Mouse (Mus musculus) neural tube, embryonic 12.5 days (tissue): Measurements from ENCODE around the gene Prkag1. TPM values are rescaled to one million over a fixed set of nuclear protein-coding genes. Genes with fewer than 3 reads are reported as not detected.

Experiments used
- ATAC-seq: fragments of 200-750 bp; cut with Nextera tagmentation; 2 replicates; pipeline ENCODE4 v1.8.0; 2017; ENCODE audit warnings: low read depth, mild to moderate bottlenecking, moderate TSS enrichment, moderate library complexity; ENCODE audit not compliant: low FRiP score
- H3K27ac ChIP-seq: fragments of 300-500 bp; sonication (generic); 2 replicates; pipeline ENCODE4 v1.5.1; 2016
- H3K27me3 ChIP-seq: fragments of 300-500 bp; sonication (generic); replicated peaks from 2 replicates; pipeline ENCODE4 v1.6.1; 2016; ENCODE audit warnings: mild to moderate bottlenecking
- H3K36me3 ChIP-seq: fragments of 300-500 bp; sonication (generic); 2 replicates; pipeline ENCODE4 v1.6.1; 2016; ENCODE audit warnings: mild to moderate bottlenecking
- H3K4me1 ChIP-seq: fragments of 300-500 bp; sonication (generic); 2 replicates; pipeline ENCODE4 v1.6.1; 2016
- H3K4me2 ChIP-seq: fragments of 300-500 bp; sonication (generic); replicated peaks from 2 replicates; pipeline ENCODE4 v1.6.1; 2016; ENCODE audit warnings: mild to moderate bottlenecking
- H3K4me3 ChIP-seq: fragments of 300-500 bp; sonication (generic); 2 replicates; pipeline ENCODE4 v1.5.1; 2016
- H3K9ac ChIP-seq: fragments of 300-500 bp; sonication (generic); 2 replicates; pipeline ENCODE4 v1.6.1; 2016; ENCODE audit warnings: mild to moderate bottlenecking
- H3K9me3 ChIP-seq: fragments of 300-500 bp; sonication (generic); 2 replicates; pipeline ENCODE4 v1.6.1; 2016; ENCODE audit warnings: mild to moderate bottlenecking
- WGBS: fragments of 180-500 bp; shearing (Covaris S2); methylation state at CpG from one replicate; pipeline ENCODE4 v1.1.7; 2016; 5-methylcytosine and 5-hydroxymethylcytosine counted together
- polyA plus RNA-seq: library from polyadenylated mRNA; unstranded; fragments of >200 nt; fragmentation: Nextera tagmentation; extraction: Ambion mirVana; gene quantifications from 2 replicates; pipeline ENCODE4 v1.2.1, GENCODE M21; 2016

Gene Prkag1
- polyA plus RNA-seq, 1 experiment from 2014 or later = 79.2 TPM

GRCm38 (mm10) chr15:98865771-98866170, 34.5 kb upstream of the Prkag1 start:
- ATAC-seq = no peak
- peaks cover 59% of the 10 kb centered on the region for H3K36me3 ChIP-seq

GRCm38 (mm10) chr15:98864951-98865350, 33.6 kb upstream of the Prkag1 start:
- H3K27me3 ChIP-seq = no peaks in the 10 kb centered on the region
- H3K9me3 ChIP-seq = no peaks in the 10 kb centered on the region
- H3K27ac ChIP-seq = no peak overlapping the region
- H3K4me2 ChIP-seq = no peak overlapping the region
- peaks cover 67% of the 10 kb centered on the region for H3K36me3 ChIP-seq
- H3K9ac ChIP-seq = no peak overlapping the region
- H3K4me3 ChIP-seq = no peak overlapping the region
- no peak for ATAC-seq
- peaks cover 27% of the 10 kb centered on the region for H3K4me1 ChIP-seq
- 95% methylated on average over 6 of the region's 6 CpGs for WGBS

More at GRCm38 (mm10) chr15:98865771-98866170, 34.5 kb upstream of the Prkag1 start:
- Histone ChIP-seq H3K4me3 (no peak overlapping the region), H3K4me2 (no peak overlapping the region), H3K4me1 (peaks cover 35% of the 10 kb centered on the region), H3K27me3 (no peaks in the 10 kb centered on the region), H3K27ac (no peak overlapping the region), H3K9me3 (no peaks in the 10 kb centered on the region), H3K9ac (no peak overlapping the region)
- WGBS = 95% methylated on average over 8 of the region's 8 CpGs

- Histone ChIP-seq H3K9me3 (no peaks in the 10 kb centered on the region), H3K27me3 (no peaks in the 10 kb centered on the region), H3K4me1 (peaks cover 13% of the 10 kb centered on the region), H3K9ac (no peak overlapping the region), H3K4me3 (no peak overlapping the region), H3K36me3 (peaks cover 80% of the 10 kb centered on the region), H3K4me2 (no peak overlapping the region), H3K27ac (no peak overlapping the region)
- ATAC-seq = no peak
- 92% methylated on average over 12 of the region's 12 CpGs for WGBS
Observed at GRCm38 (mm10) chr15:98863451-98863958, 32.2 kb upstream of the Prkag1 start.

GRCm38 (mm10) chr15:98861701-98862410, 30.5 kb upstream of the Prkag1 start:
- no peak for ATAC-seq
- H3K4me3 ChIP-seq = no peak overlapping the region
- H3K36me3 ChIP-seq = peaks cover 97% of the 10 kb centered on the region
- H3K4me1 ChIP-seq = no peaks in the 10 kb centered on the region
- H3K27me3 ChIP-seq = no peaks in the 10 kb centered on the region
- no peaks in the 10 kb centered on the region for H3K9me3 ChIP-seq
- WGBS = 87% methylated on average over 21 of the region's 21 CpGs
- no peak overlapping the region for H3K27ac ChIP-seq
- no peak overlapping the region for H3K9ac ChIP-seq
- no peak overlapping the region for H3K4me2 ChIP-seq

GRCm38 (mm10) chr15:98860921-98861320, 29.6 kb upstream of the Prkag1 start:
- no peaks in the 10 kb centered on the region for H3K4me1 ChIP-seq
- H3K4me2 ChIP-seq = no peak overlapping the region
- 95% methylated on average over 18 of the region's 18 CpGs for WGBS
- no peak overlapping the region for H3K4me3 ChIP-seq
- no peaks in the 10 kb centered on the region for H3K27me3 ChIP-seq
- no peak overlapping the region for H3K27ac ChIP-seq
- no peak for ATAC-seq
- H3K36me3 ChIP-seq = peaks cover 99% of the 10 kb centered on the region
- H3K9ac ChIP-seq = no peak overlapping the region
- no peaks in the 10 kb centered on the region for H3K9me3 ChIP-seq

- H3K4me1 ChIP-seq = no peaks in the 10 kb centered on the region
- ATAC-seq = no peak
- H3K4me2 ChIP-seq = no peak overlapping the region
- no peak overlapping the region for H3K9ac ChIP-seq
- WGBS = 86% methylated on average over 9 of the region's 9 CpGs
- no peak overlapping the region for H3K4me3 ChIP-seq
- no peaks in the 10 kb centered on the region for H3K9me3 ChIP-seq
- H3K27ac ChIP-seq = no peak overlapping the region
- H3K36me3 ChIP-seq = peaks cover 99% of the 10 kb centered on the region
- no peaks in the 10 kb centered on the region for H3K27me3 ChIP-seq
Observed at GRCm38 (mm10) chr15:98859319-98860043, 28.2 kb upstream of the Prkag1 start.

- no peak for ATAC-seq
- no peak overlapping the region for H3K4me2 ChIP-seq
- H3K27ac ChIP-seq = no peak overlapping the region
- 93% methylated on average over 16 of the region's 16 CpGs for WGBS
- no peak overlapping the region for H3K4me3 ChIP-seq
- H3K9me3 ChIP-seq = no peaks in the 10 kb centered on the region
- H3K4me1 ChIP-seq = no peaks in the 10 kb centered on the region
- H3K9ac ChIP-seq = no peak overlapping the region
- H3K27me3 ChIP-seq = no peaks in the 10 kb centered on the region
- H3K36me3 ChIP-seq = peaks cover 99% of the 10 kb centered on the region
Observed at GRCm38 (mm10) chr15:98854214-98854613, 22.9 kb upstream of the Prkag1 start.

- Histone ChIP-seq H3K36me3 (peaks cover 100% of the 10 kb centered on the region), H3K4me3 (no peak overlapping the region), H3K4me1 (no peaks in the 10 kb centered on the region), H3K4me2 (no peak overlapping the region), H3K9ac (no peak overlapping the region), H3K27me3 (no peaks in the 10 kb centered on the region), H3K9me3 (no peaks in the 10 kb centered on the region), H3K27ac (no peak overlapping the region)
- 94% methylated on average over 28 of the region's 28 CpGs for WGBS
- no peak for ATAC-seq
Observed at GRCm38 (mm10) chr15:98853161-98853937, 22.0 kb upstream of the Prkag1 start.

GRCm38 (mm10) chr15:98852733-98853132, 21.4 kb upstream of the Prkag1 start:
- H3K36me3 ChIP-seq = peaks cover 99% of the 10 kb centered on the region
- ATAC-seq = no peak

GRCm38 (mm10) chr15:98852071-98852470, 20.8 kb upstream of the Prkag1 start:
- Histone ChIP-seq H3K27ac (no peak overlapping the region), H3K27me3 (no peaks in the 10 kb centered on the region), H3K9me3 (no peaks in the 10 kb centered on the region), H3K4me1 (no peaks in the 10 kb centered on the region), H3K4me3 (no peak overlapping the region), H3K36me3 (peaks cover 99% of the 10 kb centered on the region), H3K9ac (no peak overlapping the region), H3K4me2 (no peak overlapping the region)
- WGBS = 96% methylated on average over 9 of the region's 9 CpGs
- no peak for ATAC-seq

More at GRCm38 (mm10) chr15:98852733-98853132, 21.4 kb upstream of the Prkag1 start:
- Histone ChIP-seq H3K27me3 (no peaks in the 10 kb centered on the region), H3K4me2 (no peak overlapping the region), H3K27ac (no peak overlapping the region), H3K4me3 (no peak overlapping the region), H3K4me1 (no peaks in the 10 kb centered on the region), H3K9ac (no peak overlapping the region), H3K9me3 (no peaks in the 10 kb centered on the region)
- WGBS = 93% methylated on average over 9 of the region's 9 CpGs

GRCm38 (mm10) chr15:98851229-98851818, 20.0 kb upstream of the Prkag1 start:
- H3K4me2 ChIP-seq = no peak overlapping the region
- WGBS = 94% methylated on average over 21 of the region's 21 CpGs
- H3K9ac ChIP-seq = no peak overlapping the region
- no peaks in the 10 kb centered on the region for H3K9me3 ChIP-seq
- H3K27me3 ChIP-seq = no peaks in the 10 kb centered on the region
- no peak overlapping the region for H3K27ac ChIP-seq
- H3K4me3 ChIP-seq = no peak overlapping the region
- H3K36me3 ChIP-seq = peaks cover 99% of the 10 kb centered on the region
- ATAC-seq = no peak
- no peaks in the 10 kb centered on the region for H3K4me1 ChIP-seq

GRCm38 (mm10) chr15:98850668-98851067, 19.3 kb upstream of the Prkag1 start:
- Histone ChIP-seq H3K36me3 (peaks cover 99% of the 10 kb centered on the region), H3K4me2 (no peak overlapping the region), H3K27ac (no peak overlapping the region), H3K4me3 (no peak overlapping the region), H3K4me1 (no peaks in the 10 kb centered on the region), H3K9me3 (no peaks in the 10 kb centered on the region), H3K9ac (no peak overlapping the region), H3K27me3 (no peaks in the 10 kb centered on the region)
- 93% methylated on average over 14 of the region's 14 CpGs for WGBS
- no peak for ATAC-seq
